Mouse (Mus musculus): ENCODE data around the gene Tnfrsf25. TPM values are rescaled to one million over a fixed set of nuclear protein-coding genes. Genes with fewer than 3 reads are reported as not detected.

Tnfrsf25 gene
- polyA plus RNA-seq, 1 experiment = 1.4 TPM

DNA sequence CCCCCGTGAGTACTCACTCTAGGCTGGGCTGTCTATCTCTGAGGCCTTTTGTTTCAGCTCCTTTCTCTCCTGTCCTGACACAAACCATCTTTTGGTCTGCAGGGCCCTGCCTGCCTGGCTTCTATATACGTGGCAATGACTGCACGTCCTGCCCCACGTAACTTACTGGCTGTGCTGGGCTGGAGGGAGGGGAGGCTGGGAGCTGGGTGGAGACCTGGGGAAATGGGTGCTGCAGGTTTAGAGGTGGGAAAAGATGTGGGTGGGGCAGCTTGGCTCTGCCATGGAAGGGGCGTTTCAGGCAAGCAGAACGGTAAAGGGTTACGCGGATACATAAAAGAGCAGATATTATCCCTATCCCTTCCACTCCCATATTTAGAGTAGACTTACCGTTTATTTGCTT, 1.8 kb downstream of the Tnfrsf25 start:
- no peaks in the 10 kb centered on the region for H3K4me1 ChIP-seq (ENCODE audit: control insufficient read depth, insufficient read depth, low read length)
- no peak overlapping the region for H3K4me3 ChIP-seq (replicated peaks; ENCODE audit: insufficient read depth, low read depth, low read length)
- DNase-seq = no peak
- peaks cover 8% of the 10 kb centered on the region; the same call in 1 of the 2 replicates for H3K27me3 ChIP-seq (ENCODE audit: control insufficient read depth, insufficient read depth, low read length)
- WGBS = 66% methylated on average over 9 of the region's 9 CpGs
- no peak overlapping the region for H3K27ac ChIP-seq (ENCODE audit: insufficient read depth, low read length)
- TF ChIP-seq POLR2A (IDR thresholded peaks at IDR 0.05; ENCODE audit: borderline replicate concordance, insufficient read depth, low read length) = no peak
- TF ChIP-seq CTCF (IDR thresholded peaks at IDR 0.05; ENCODE audit: borderline replicate concordance, insufficient read depth, low read depth, low read length) = no peak

DNA sequence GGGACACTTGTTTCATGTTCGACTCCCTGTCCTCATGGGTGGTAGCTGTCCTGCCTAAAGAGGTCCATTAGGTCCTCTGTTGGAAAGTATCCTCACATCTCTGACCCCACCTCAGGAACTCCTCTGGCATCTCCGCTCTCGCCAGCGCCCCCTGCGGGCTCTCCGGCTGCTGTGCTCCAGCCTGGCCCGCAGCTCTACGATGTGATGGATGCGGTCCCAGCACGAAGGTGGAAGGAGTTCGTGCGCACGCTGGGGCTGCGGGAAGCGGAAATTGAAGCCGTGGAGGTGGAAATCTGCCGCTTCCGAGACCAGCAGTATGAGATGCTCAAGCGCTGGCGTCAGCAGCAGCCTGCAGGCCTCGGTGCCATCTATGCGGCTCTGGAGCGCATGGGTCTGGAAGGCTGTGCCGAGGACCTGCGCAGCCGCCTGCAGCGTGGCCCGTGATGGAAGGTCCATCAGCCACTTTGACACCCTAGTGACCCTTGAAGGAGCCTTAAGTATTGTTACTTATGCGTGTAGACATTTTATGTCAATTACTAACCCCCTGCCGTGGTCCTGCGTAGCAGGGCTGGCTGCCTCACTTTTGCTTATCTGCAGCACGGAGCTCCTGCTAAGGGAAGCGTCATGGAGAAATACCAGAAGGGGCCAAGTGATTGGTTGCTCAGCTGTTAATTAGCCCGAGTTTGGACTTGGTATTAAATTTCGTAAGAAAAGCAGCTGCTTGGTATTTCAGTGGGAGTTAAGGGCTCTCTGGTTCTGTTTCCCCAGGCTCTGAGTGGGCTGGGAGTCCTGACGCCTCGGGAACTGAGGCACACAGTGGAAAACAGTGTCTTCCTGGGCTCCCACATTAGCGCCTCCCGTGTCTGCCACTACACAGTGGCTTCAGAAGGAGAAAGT, 3.9 kb downstream of the Tnfrsf25 start:
- WGBS = 6% methylated on average over 39 of the region's 39 CpGs
- Histone ChIP-seq H3K4me3 (replicated peaks; ENCODE audit: insufficient read depth, low read depth, low read length) (no peak overlapping the region), H3K27me3 (ENCODE audit: control insufficient read depth, insufficient read depth, low read length) (peaks cover 8% of the 10 kb centered on the region; the same call in 1 of the 2 replicates), H3K27ac (ENCODE audit: insufficient read depth, low read length) (no peak overlapping the region), H3K4me1 (ENCODE audit: control insufficient read depth, insufficient read depth, low read length) (no peaks in the 10 kb centered on the region)
- TF ChIP-seq CTCF (IDR thresholded peaks at IDR 0.05; ENCODE audit: borderline replicate concordance, insufficient read depth, low read depth, low read length) (no peak), POLR2A (IDR thresholded peaks at IDR 0.05; ENCODE audit: borderline replicate concordance, insufficient read depth, low read length) (no peak)
- DNase-seq = peak in 1 of 2 experiments; percentile 11

DNA sequence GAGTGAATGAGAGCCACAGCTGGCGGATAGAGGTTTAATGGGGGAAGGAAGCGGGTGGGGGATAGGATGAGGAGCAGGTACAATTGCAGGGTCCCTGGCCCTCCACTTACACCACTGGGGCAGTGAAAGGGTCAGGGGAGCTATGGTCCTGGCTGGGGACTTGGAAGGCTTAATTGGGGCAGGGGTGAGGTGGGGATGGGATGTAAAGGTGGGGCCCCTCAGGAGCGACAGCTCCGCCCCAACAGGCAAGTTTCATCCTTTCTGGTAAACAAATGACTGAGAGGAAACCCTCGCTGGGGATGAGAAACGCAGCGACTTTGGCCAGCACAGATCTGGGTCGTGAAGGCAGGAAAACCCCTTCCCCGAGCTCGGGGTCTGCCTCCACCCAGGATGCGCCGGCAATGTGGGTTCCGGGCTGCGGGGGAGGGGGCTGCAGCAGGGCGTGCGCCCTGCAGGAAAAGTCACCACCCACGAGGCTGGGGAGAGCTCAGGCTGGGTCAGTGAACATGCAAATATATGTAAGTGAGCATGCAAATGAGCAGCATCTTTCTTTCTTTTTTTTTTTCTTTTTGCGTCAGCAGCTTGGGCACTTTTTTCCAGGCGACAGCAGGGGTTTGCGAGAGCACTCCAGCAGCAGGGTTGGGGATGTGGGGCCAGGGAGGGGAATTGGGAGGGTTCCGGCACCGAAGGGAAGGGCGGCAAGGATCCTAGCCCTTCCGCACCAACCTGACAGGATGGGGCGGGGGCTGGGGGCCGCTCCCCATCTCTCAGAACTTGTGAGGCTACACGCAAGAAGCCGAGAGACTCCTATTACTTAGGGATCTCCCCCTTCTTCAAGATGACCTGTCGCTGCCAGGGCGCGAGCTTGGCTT, 4.8 kb downstream of the Tnfrsf25 start:
- 3% methylated on average over 31 of the region's 31 CpGs for WGBS
- TF ChIP-seq POLR2A (IDR thresholded peaks at IDR 0.05; ENCODE audit: borderline replicate concordance, insufficient read depth, low read length) (no peak), CTCF (IDR thresholded peaks at IDR 0.05; ENCODE audit: borderline replicate concordance, insufficient read depth, low read depth, low read length) (no peak)
- no peak for DNase-seq
- Histone ChIP-seq H3K4me3 (replicated peaks; ENCODE audit: insufficient read depth, low read depth, low read length) (no peak overlapping the region), H3K27me3 (ENCODE audit: control insufficient read depth, insufficient read depth, low read length) (peaks cover 6% of the 10 kb centered on the region; the same call in 1 of the 2 replicates), H3K4me1 (ENCODE audit: control insufficient read depth, insufficient read depth, low read length) (no peaks in the 10 kb centered on the region), H3K27ac (ENCODE audit: insufficient read depth, low read length) (no peak overlapping the region)

DNA sequence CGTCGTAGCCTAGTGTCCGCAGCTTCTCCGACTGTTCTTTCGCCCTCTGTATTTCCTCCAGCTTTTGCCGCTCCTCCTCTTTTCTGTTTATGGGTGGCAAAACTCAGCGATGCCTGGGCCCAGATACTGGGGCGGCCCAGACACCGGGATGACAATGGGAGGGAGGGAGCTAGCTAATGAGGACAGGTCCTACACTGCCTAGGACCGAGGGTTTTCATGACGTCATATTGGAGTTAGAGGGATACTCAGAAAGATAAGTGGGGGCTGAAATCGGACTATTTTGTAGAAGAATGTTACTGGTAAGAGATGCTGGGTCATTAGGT, 5.4 kb downstream of the Tnfrsf25 start:
- Histone ChIP-seq H3K4me3 (replicated peaks; ENCODE audit: insufficient read depth, low read depth, low read length) (no peak overlapping the region), H3K27ac (ENCODE audit: insufficient read depth, low read length) (no peak overlapping the region), H3K27me3 (ENCODE audit: control insufficient read depth, insufficient read depth, low read length) (peaks cover 6% of the 10 kb centered on the region; the same call in 1 of the 2 replicates), H3K4me1 (ENCODE audit: control insufficient read depth, insufficient read depth, low read length) (peaks cover 4% of the 10 kb centered on the region)
- WGBS = 3% methylated on average over 12 of the region's 12 CpGs
- peak in 1 of 2 experiments; percentile 4 for DNase-seq
- TF ChIP-seq CTCF (IDR thresholded peaks at IDR 0.05; ENCODE audit: borderline replicate concordance, insufficient read depth, low read depth, low read length) = no peak
- TF ChIP-seq POLR2A (IDR thresholded peaks at IDR 0.05; ENCODE audit: borderline replicate concordance, insufficient read depth, low read length) = no peak

DNA sequence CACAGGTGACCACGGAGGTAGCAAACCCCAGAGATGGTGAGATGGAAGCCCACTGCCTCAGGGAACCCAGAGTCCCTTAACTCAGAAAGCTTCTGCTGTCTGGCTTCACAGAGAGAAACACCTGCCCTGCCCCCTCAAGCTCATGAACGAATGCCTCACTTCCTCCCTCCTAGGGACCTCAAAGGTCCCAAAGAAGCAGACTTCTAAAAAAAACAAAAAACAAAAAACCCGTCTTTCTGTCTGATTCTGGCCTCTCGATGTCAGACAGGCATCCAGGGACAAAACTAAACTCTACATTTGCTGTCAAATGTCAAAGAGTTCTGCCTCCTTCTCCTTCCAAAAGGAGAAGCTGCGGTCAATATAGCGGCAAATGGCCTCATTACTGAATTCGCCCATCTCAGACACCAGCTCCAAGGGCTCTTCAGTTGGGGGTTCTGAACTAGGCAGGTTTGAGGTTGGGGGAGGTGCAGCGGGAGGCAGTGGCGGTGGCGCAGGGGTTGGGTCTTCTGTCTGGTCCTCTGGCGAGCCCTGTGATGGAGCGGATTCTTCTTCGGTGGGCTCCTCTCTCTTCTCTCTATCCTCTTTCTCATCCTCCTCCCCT, 8.7 kb downstream of the Tnfrsf25 start:
- Histone ChIP-seq H3K27me3 (ENCODE audit: control insufficient read depth, insufficient read depth, low read length) (peaks cover 5% of the 10 kb centered on the region; the same call in 1 of the 2 replicates), H3K4me1 (ENCODE audit: control insufficient read depth, insufficient read depth, low read length) (peaks cover 4% of the 10 kb centered on the region), H3K27ac (ENCODE audit: insufficient read depth, low read length) (no peak overlapping the region), H3K4me3 (replicated peaks; ENCODE audit: insufficient read depth, low read depth, low read length) (no peak overlapping the region)
- no peak for TF ChIP-seq CTCF (IDR thresholded peaks at IDR 0.05; ENCODE audit: borderline replicate concordance, insufficient read depth, low read depth, low read length)
- no peak for TF ChIP-seq POLR2A (IDR thresholded peaks at IDR 0.05; ENCODE audit: borderline replicate concordance, insufficient read depth, low read length)
- no peak for DNase-seq
- WGBS = 18% methylated on average over 13 of the region's 13 CpGs

DNA sequence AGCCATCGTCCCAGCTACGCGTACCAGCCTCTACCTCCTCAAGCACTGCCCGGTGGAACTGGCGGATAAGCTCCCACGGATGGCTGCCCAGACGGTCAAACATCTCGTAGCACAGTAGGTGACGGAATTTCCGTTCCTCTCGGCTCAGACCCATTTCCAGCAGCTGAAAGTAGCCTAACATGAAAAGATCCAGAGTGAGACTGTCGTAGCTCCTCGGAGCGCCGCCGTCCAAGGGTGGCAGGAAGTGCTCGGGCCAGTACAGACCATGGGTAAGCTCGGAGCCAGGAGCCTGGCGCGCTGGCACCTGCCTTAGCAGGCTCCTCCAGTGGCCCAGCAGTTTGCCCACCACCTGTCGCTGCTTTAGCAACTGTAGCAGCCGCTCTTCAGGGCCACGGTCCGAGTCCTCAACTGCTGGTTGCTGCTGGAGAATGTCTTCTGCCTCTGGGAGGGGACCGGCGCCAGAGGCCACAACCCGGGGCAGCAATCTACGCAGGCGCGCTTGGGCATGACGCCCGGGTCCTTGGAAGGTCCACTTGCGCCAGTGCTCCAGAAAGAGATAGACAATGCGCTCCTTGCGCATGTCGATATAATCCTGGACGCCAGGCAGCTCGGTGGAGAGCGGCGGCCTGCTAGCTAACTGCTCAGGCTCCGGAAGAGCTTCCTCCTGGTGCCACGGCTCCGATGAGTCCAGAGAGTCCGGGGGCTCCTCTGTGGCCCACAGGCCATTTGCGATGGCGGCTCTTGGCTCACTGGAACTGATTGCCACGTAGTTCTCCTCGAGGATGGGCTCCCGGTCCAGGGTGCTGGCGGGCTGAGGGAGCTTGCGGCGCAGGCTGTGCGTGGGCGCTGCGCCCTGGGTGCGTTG, 9.7 kb downstream of the Tnfrsf25 start:
- peak; percentile 58 to 62 for DNase-seq
- TF ChIP-seq POLR2A (IDR thresholded peaks at IDR 0.05; ENCODE audit: borderline replicate concordance, insufficient read depth, low read length) (no peak), CTCF (IDR thresholded peaks at IDR 0.05; ENCODE audit: borderline replicate concordance, insufficient read depth, low read depth, low read length) (no peak)
- Histone ChIP-seq H3K4me3 (replicated peaks; ENCODE audit: insufficient read depth, low read depth, low read length) (peak overlapping the region; percentile 39), H3K27ac (ENCODE audit: insufficient read depth, low read length) (no peak overlapping the region), H3K4me1 (ENCODE audit: control insufficient read depth, insufficient read depth, low read length) (peaks cover 4% of the 10 kb centered on the region), H3K27me3 (ENCODE audit: control insufficient read depth, insufficient read depth, low read length) (peaks cover 5% of the 10 kb centered on the region; the same call in 1 of the 2 replicates)
- under 1% methylated on average over 56 of the region's 56 CpGs for WGBS

Data from cerebellum, adult 2 months (tissue).